Mouse (Mus musculus): ENCODE measurements around the gene Ppfia1. TPM values are rescaled to one million over a fixed set of nuclear protein-coding genes. Genes with fewer than 3 reads are reported as not detected.

The Ppfia1 gene
- polyA plus RNA-seq, 1 experiment from 2014 or later = 33.1 TPM

GRCm38 (mm10) chr7:144468741-144469140 lies 84.8 kb downstream of the Ppfia1 start:
- Histone ChIP-seq H3K4me1 (replicated peaks; ENCODE audit: control insufficient read depth, insufficient read depth, low read length) (peaks cover 5% of the 10 kb centered on the region; the same call in 1 of the 2 replicates), H3K27me3 (replicated peaks; ENCODE audit: control insufficient read depth, insufficient read depth, low read length) (no peaks in the 10 kb centered on the region), H3K9ac (ENCODE audit: low read length) (no peak overlapping the region), H3K4me2 (ENCODE audit: low read length) (peak overlapping the region; percentile 78; the same call in 1 of the 2 replicates), H3K4me3 (ENCODE audit: low read depth, low read length) (no peak overlapping the region), H3K36me3 (ENCODE audit: control insufficient read depth, insufficient read depth, low read length) (peaks cover 25% of the 10 kb centered on the region), H3K9me3 (ENCODE audit: control insufficient read depth, low read length) (no peaks in the 10 kb centered on the region), H3K27ac (ENCODE audit: low read depth) (no peak overlapping the region)
- WGBS = 76% methylated on average over 5 of the region's 5 CpGs
- DNase-seq (ENCODE audit: low spot score) (no peak), ATAC-seq (replicated peaks; ENCODE audit: low FRiP score, low TSS enrichment, low read depth) (no peak)

DNA sequence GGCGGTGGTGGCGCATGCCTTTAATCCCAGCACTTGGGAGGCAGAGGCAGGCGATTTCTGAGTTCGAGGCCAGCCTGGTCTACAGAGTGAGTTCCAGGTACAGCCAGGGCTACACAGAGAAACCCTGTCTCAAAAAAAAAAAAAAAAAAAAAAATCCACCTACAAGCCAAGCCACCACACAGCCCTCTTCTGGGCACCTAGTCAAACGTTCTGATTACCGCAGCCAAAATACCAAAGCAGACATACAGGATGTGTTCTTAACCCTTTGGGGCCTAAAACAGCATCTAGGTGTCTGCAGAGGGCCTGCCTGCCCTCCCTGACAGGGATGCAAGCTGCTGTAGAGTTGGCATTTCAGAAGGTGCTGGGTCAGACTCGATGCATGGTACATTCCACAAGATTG lies 91.0 kb downstream of the Ppfia1 start:
- Histone ChIP-seq H3K9ac (ENCODE audit: low read length) (no peak overlapping the region), H3K4me3 (ENCODE audit: low read depth, low read length) (no peak overlapping the region), H3K36me3 (ENCODE audit: control insufficient read depth, insufficient read depth, low read length) (peaks cover 85% of the 10 kb centered on the region), H3K4me1 (replicated peaks; ENCODE audit: control insufficient read depth, insufficient read depth, low read length) (no peaks in the 10 kb centered on the region), H3K27me3 (replicated peaks; ENCODE audit: control insufficient read depth, insufficient read depth, low read length) (no peaks in the 10 kb centered on the region), H3K27ac (ENCODE audit: low read depth) (no peak overlapping the region), H3K4me2 (ENCODE audit: low read length) (no peak overlapping the region), H3K9me3 (ENCODE audit: control insufficient read depth, low read length) (no peaks in the 10 kb centered on the region)
- WGBS = 85% methylated on average over 7 of the region's 7 CpGs
- DNase-seq (ENCODE audit: low spot score) (no peak), ATAC-seq (replicated peaks; ENCODE audit: low FRiP score, low TSS enrichment, low read depth) (no peak)

DNA sequence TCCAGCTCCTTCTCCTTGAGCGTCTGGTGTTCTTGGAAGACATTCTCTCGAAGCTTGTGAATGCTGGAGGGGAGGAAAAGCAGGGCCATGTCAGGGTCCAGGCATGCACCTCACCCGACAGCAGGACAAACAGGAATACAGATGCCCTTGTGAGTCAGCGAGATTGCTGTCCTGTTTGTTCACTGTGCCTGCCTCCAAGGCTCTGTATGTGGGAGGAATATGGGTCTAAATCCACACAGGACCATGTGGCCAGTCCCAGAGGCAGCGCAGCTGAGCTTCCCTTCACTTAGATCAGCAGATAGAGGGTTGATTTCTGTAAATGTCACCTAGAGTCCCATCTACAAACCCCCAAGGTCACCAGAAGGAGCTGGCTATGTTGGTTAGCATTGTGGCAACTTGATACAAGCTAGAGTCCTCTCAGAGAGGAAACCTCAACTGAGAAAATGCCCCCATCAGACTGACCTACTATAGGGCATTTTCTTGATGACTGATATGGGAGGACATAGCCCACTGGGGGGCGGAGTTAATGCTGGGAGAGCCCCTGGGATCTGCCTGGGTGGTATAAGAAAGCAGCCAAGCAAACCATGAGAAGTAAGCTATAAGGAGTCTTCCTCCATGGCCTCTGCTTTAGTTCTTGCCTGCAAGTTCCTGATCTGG lies 92.2 kb downstream of the Ppfia1 start:
- no peak overlapping the region for H3K9ac ChIP-seq (ENCODE audit: low read length)
- 95% methylated on average over 6 of the region's 6 CpGs for WGBS

GRCm38 (mm10) chr7:144458881-144459280 lies 94.6 kb downstream of the Ppfia1 start:
- DNase-seq (ENCODE audit: low spot score) (no peak), ATAC-seq (replicated peaks; ENCODE audit: low FRiP score, low TSS enrichment, low read depth) (no peak)
- no peak overlapping the region for H3K27ac ChIP-seq (ENCODE audit: low read depth)
- no peak overlapping the region for H3K9ac ChIP-seq (ENCODE audit: low read length)
- WGBS = 90% methylated on average over 1 of the region's 1 CpGs
- no peaks in the 10 kb centered on the region for H3K4me1 ChIP-seq (replicated peaks; ENCODE audit: control insufficient read depth, insufficient read depth, low read length)
- no peak overlapping the region for H3K4me2 ChIP-seq (ENCODE audit: low read length)
- no peaks in the 10 kb centered on the region for H3K27me3 ChIP-seq (replicated peaks; ENCODE audit: control insufficient read depth, insufficient read depth, low read length)
- H3K36me3 ChIP-seq (ENCODE audit: control insufficient read depth, insufficient read depth, low read length) = peaks cover 98% of the 10 kb centered on the region
- H3K9me3 ChIP-seq (ENCODE audit: control insufficient read depth, low read length) = no peaks in the 10 kb centered on the region
- no peak overlapping the region for H3K4me3 ChIP-seq (ENCODE audit: low read depth, low read length)

More for the DNA sequence above, 92.2 kb downstream of the Ppfia1 start:
- Histone ChIP-seq H3K36me3 (ENCODE audit: control insufficient read depth, insufficient read depth, low read length) (peaks cover 97% of the 10 kb centered on the region), H3K4me1 (replicated peaks; ENCODE audit: control insufficient read depth, insufficient read depth, low read length) (no peaks in the 10 kb centered on the region), H3K4me2 (ENCODE audit: low read length) (no peak overlapping the region), H3K27me3 (replicated peaks; ENCODE audit: control insufficient read depth, insufficient read depth, low read length) (no peaks in the 10 kb centered on the region), H3K4me3 (ENCODE audit: low read depth, low read length) (no peak overlapping the region), H3K9me3 (ENCODE audit: control insufficient read depth, low read length) (no peaks in the 10 kb centered on the region), H3K27ac (ENCODE audit: low read depth) (no peak overlapping the region)
- DNase-seq (ENCODE audit: low spot score) = no peak
- no peak for ATAC-seq (replicated peaks; ENCODE audit: low FRiP score, low TSS enrichment, low read depth)

GRCm38 (mm10) chr7:144450661-144451060 lies 102.9 kb downstream of the Ppfia1 start:
- Histone ChIP-seq H3K27me3 (replicated peaks; ENCODE audit: control insufficient read depth, insufficient read depth, low read length) (no peaks in the 10 kb centered on the region), H3K4me2 (ENCODE audit: low read length) (no peak overlapping the region), H3K36me3 (ENCODE audit: control insufficient read depth, insufficient read depth, low read length) (peaks cover 90% of the 10 kb centered on the region), H3K9me3 (ENCODE audit: control insufficient read depth, low read length) (no peaks in the 10 kb centered on the region), H3K4me1 (replicated peaks; ENCODE audit: control insufficient read depth, insufficient read depth, low read length) (no peaks in the 10 kb centered on the region), H3K27ac (ENCODE audit: low read depth) (no peak overlapping the region), H3K4me3 (ENCODE audit: low read depth, low read length) (no peak overlapping the region), H3K9ac (ENCODE audit: low read length) (no peak overlapping the region)
- ATAC-seq (replicated peaks; ENCODE audit: low FRiP score, low TSS enrichment, low read depth) (no peak), DNase-seq (ENCODE audit: low spot score) (no peak)
- 95% methylated on average over 9 of the region's 9 CpGs for WGBS

DNA sequence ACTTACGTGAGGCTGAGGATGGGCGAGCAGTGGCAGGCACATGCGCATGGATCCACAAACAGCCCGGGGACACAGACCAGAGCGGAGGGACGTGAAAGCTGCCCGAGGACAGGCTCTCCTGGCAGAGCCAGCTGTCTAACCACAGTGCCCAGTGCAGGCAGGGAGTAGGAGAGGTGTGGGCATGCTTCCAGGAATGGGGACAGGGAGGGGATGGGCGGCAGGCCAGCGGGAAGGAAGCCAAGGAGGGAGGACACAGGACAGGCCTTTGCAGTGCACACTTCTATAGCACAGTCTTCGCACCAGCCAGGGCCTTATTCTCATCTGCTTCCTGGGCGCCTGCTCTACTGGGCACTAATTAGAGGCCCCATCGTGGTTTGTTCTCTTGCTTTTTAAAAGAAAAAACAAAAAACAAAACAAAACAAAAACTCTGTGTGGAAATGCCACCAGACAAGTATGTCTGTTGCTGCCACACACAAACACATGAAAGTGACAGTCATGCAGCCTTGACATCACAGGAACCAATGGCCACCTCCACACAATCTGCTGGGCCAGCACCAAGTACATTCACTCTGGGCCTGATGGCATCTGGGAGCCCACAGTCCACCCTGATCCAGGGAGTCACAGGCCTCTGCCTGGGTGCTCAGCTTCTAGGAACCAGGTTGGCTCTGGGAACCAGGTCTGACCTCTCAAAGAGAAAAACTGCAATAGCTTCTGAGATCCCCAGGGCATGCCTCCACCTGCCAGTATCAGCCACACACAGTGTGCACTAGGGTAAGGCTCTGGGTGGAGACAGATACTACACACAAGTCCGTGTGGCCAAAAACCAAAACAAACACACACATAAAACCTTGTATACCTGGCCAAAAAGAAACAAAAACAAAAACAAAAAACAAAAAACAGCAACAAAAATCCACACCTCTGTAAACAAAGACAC lies 103.6 kb downstream of the Ppfia1 start:
- no peak overlapping the region for H3K27ac ChIP-seq (ENCODE audit: low read depth)
- H3K9ac ChIP-seq (ENCODE audit: low read length) = no peak overlapping the region
- DNase-seq (ENCODE audit: low spot score) (no peak), ATAC-seq (replicated peaks; ENCODE audit: low FRiP score, low TSS enrichment, low read depth) (no peak)
- H3K4me2 ChIP-seq (ENCODE audit: low read length) = no peak overlapping the region
- no peak overlapping the region for H3K4me3 ChIP-seq (ENCODE audit: low read depth, low read length)
- no peaks in the 10 kb centered on the region for H3K27me3 ChIP-seq (replicated peaks; ENCODE audit: control insufficient read depth, insufficient read depth, low read length)
- H3K9me3 ChIP-seq (ENCODE audit: control insufficient read depth, low read length) = no peaks in the 10 kb centered on the region
- no peaks in the 10 kb centered on the region for H3K4me1 ChIP-seq (replicated peaks; ENCODE audit: control insufficient read depth, insufficient read depth, low read length)
- WGBS = 93% methylated on average over 13 of the region's 13 CpGs
- H3K36me3 ChIP-seq (ENCODE audit: control insufficient read depth, insufficient read depth, low read length) = peaks cover 90% of the 10 kb centered on the region

GRCm38 (mm10) chr7:144448186-144448585 lies 105.3 kb downstream of the Ppfia1 start:
- Histone ChIP-seq H3K9me3 (ENCODE audit: control insufficient read depth, low read length) (no peaks in the 10 kb centered on the region), H3K27me3 (replicated peaks; ENCODE audit: control insufficient read depth, insufficient read depth, low read length) (no peaks in the 10 kb centered on the region), H3K4me2 (ENCODE audit: low read length) (no peak overlapping the region), H3K27ac (ENCODE audit: low read depth) (no peak overlapping the region), H3K36me3 (ENCODE audit: control insufficient read depth, insufficient read depth, low read length) (peaks cover 81% of the 10 kb centered on the region), H3K4me1 (replicated peaks; ENCODE audit: control insufficient read depth, insufficient read depth, low read length) (no peaks in the 10 kb centered on the region), H3K9ac (ENCODE audit: low read length) (no peak overlapping the region), H3K4me3 (ENCODE audit: low read depth, low read length) (no peak overlapping the region)
- 90% methylated on average over 1 of the region's 1 CpGs for WGBS
- DNase-seq (ENCODE audit: low spot score) = no peak
- ATAC-seq (replicated peaks; ENCODE audit: low FRiP score, low TSS enrichment, low read depth) = no peak

- no peak overlapping the region for H3K4me3 ChIP-seq (ENCODE audit: low read depth, low read length)
- H3K9me3 ChIP-seq (ENCODE audit: control insufficient read depth, low read length) = no peaks in the 10 kb centered on the region
- H3K36me3 ChIP-seq (ENCODE audit: control insufficient read depth, insufficient read depth, low read length) = peaks cover 81% of the 10 kb centered on the region
- 95% methylated on average over 3 of the region's 3 CpGs for WGBS
- no peak for DNase-seq (ENCODE audit: low spot score)
- no peak overlapping the region for H3K27ac ChIP-seq (ENCODE audit: low read depth)
- no peaks in the 10 kb centered on the region for H3K4me1 ChIP-seq (replicated peaks; ENCODE audit: control insufficient read depth, insufficient read depth, low read length)
- no peak overlapping the region for H3K4me2 ChIP-seq (ENCODE audit: low read length)
- ATAC-seq (replicated peaks; ENCODE audit: low FRiP score, low TSS enrichment, low read depth) = no peak
- H3K27me3 ChIP-seq (replicated peaks; ENCODE audit: control insufficient read depth, insufficient read depth, low read length) = no peaks in the 10 kb centered on the region
- no peak overlapping the region for H3K9ac ChIP-seq (ENCODE audit: low read length)
Measured at GRCm38 (mm10) chr7:144447146-144447545, 106.4 kb downstream of the Ppfia1 start.
